22 mouse cellular contexts compared by ENCODE assay signal in the genomic region with DNA sequence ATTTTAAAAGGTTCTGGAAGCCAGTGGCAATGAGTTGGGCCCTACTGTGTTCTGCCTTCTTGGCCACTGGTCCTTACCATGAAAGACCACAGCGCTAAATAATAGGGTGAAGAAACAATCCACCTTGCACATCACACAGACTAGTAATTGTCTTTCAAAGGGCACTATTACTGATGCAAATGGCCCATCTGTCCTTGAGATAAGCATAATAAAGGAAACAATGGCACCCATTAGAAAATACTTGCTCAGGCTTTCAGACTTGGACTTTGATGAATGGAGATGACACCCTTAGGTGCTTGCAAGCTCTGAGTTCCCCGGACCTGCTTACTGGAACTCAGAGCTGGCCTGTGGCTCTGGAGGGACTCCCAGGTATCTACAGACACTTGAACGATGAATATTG.
A peak's percentile ranks its signal among the peaks of the same experiment; 100 is the strongest.
DNase-seq lines count a peak whose midpoint lies in the region; ATAC-seq and TF ChIP-seq lines count a peak whose summit lies in the region.
"Had no signal": no experiment of that assay in that cellular context is flagged by ENCODE, and none has a peak within 500 bp of the region (broad histone marks: within the 10 kb centered on the region; RNA-seq: fewer than 3 reads in every experiment).

No protein-coding gene starts in this region.

- in situ Hi-C loops in ES-E14 (cut with MboI; ENCODE audit: low sequenced_read_pairs in 2 of 2, unreplicated experiment in 2 of 2) = no loop called here

- 0 out of 2 replicates have a peak, but pooled peaks have one; percentile 8 for TF ChIP-seq EP300 in ES-Bruce4 (IDR thresholded peaks at IDR 0.05; ENCODE audit: insufficient read depth, low read depth, low read length)

- no peak for ATAC-seq in hindbrain, embryonic 12.5 days (ENCODE audit: low FRiP score)
- ATAC-seq: activated CD4-positive, CD25-positive, alpha-beta regulatory T cell, adult 4 months; CD4-positive, CD25-positive, alpha-beta regulatory T cell, adult 4 months; forebrain, embryonic 13.5 days; forebrain, embryonic 15.5 days; forebrain, postnatal 0 days had no signal

- DNase-seq in ES-E14 (ENCODE audit: low read depth, low spot score) = peak; percentile 88
- peak; percentile 28 for DNase-seq in WW6 (ENCODE audit: low read depth, low spot score)
- DNase-seq in right cerebral cortex, adult 2 months (ENCODE audit: low spot score in 2 of 2) = no peak
- DNase-seq in right cerebral cortex, postnatal 4 days = no peak
- DNase-seq: adrenal gland, postnatal 10 days; adrenal gland, postnatal 25 days; B cell, adult 2 months; cerebellum, adult 11-12 months; cerebellum, adult 2 months; cerebellum, adult 9-10 months; cerebellum, postnatal 10 days; cerebellum, postnatal 25 days; forebrain, postnatal 0 days had no signal

- 50% methylated on average over 3 of the region's 3 CpGs for WGBS in hindbrain, embryonic 12.5 days

- H3K36me3 ChIP-seq in ES-Bruce4 (ENCODE audit: control insufficient read depth, insufficient read depth, low read length, poor library complexity, severe bottlenecking) (no peaks in the 10 kb centered on the region), ES-E14 (ENCODE audit: control insufficient read depth, insufficient read depth, low read length, poor library complexity, severe bottlenecking) (no peaks in the 10 kb centered on the region)
- H3K36me3 ChIP-seq in hindbrain, embryonic 12.5 days = peaks cover 3% of the 10 kb centered on the region; the same call in 1 of the 2 replicates
- H3K36me3 ChIP-seq: embryonic facial prominence, embryonic 10.5 days; embryonic facial prominence, embryonic 12.5 days; forebrain, embryonic 15.5 days had no signal

- H3K9me3 ChIP-seq in ES-Bruce4 (replicated peaks; ENCODE audit: control insufficient read depth, insufficient read depth, low read length, poor library complexity, severe bottlenecking) = no peaks in the 10 kb centered on the region
- H3K9me3 ChIP-seq in ES-E14 (ENCODE audit: control insufficient read depth, insufficient read depth, low read depth, low read length) = no peaks in the 10 kb centered on the region
- H3K9me3 ChIP-seq in hindbrain, embryonic 12.5 days (replicated peaks) = no peaks in the 10 kb centered on the region
- H3K9me3 ChIP-seq: embryonic facial prominence, embryonic 10.5 days; embryonic facial prominence, embryonic 12.5 days; forebrain, embryonic 13.5 days; forebrain, embryonic 15.5 days had no signal

- TF ChIP-seq POLR2A in ES-Bruce4 (IDR thresholded peaks at IDR 0.05; ENCODE audit: insufficient read depth, low read length) = no peak

- peaks cover 1% of the 10 kb centered on the region; the same call in 1 of the 2 replicates for H3K27me3 ChIP-seq in ES-Bruce4 (ENCODE audit: control insufficient read depth, insufficient read depth, low read length, poor library complexity, severe bottlenecking)
- peaks cover 31% of the 10 kb centered on the region for H3K27me3 ChIP-seq in hindbrain, embryonic 12.5 days
- H3K27me3 ChIP-seq: CH12.LX; embryonic facial prominence, embryonic 12.5 days had no signal

- H3K27ac ChIP-seq in ES-Bruce4 (ENCODE audit: insufficient read depth, low read length) (no peak overlapping the region), ES-E14 (ENCODE audit: insufficient read depth, low read depth, low read length, poor library complexity, severe bottlenecking) (no peak overlapping the region)
- H3K27ac ChIP-seq in hindbrain, embryonic 12.5 days = no peak overlapping the region
- H3K27ac ChIP-seq: embryonic facial prominence, embryonic 10.5 days; embryonic facial prominence, embryonic 12.5 days; forebrain, embryonic 13.5 days; forebrain, embryonic 15.5 days had no signal

- H3K4me2 ChIP-seq in hindbrain, embryonic 12.5 days (replicated peaks) = no peak overlapping the region
- H3K4me2 ChIP-seq: embryonic facial prominence, embryonic 12.5 days; forebrain, embryonic 13.5 days; forebrain, embryonic 15.5 days had no signal

- H3K9ac ChIP-seq in ES-Bruce4 (ENCODE audit: low read depth, poor library complexity, severe bottlenecking) = no peak overlapping the region
- H3K9ac ChIP-seq in ES-E14 (ENCODE audit: insufficient read depth, low read depth, low read length, poor library complexity, severe bottlenecking) = no peak overlapping the region
- no peak overlapping the region for H3K9ac ChIP-seq in hindbrain, embryonic 12.5 days
- H3K9ac ChIP-seq: embryonic facial prominence, embryonic 12.5 days; forebrain, embryonic 13.5 days; forebrain, embryonic 15.5 days; forebrain, postnatal 0 days had no signal

- H3K4me1 ChIP-seq in ES-Bruce4 (ENCODE audit: control insufficient read depth, insufficient read depth, low read length) (no peaks in the 10 kb centered on the region), ES-E14 (ENCODE audit: control insufficient read depth in 2 of 2, insufficient read depth in 2 of 2, low read length in 2 of 2, poor library complexity in 1 of 2) (no peaks in the 10 kb centered on the region; a peak in 1 of 4 replicates)
- no peaks in the 10 kb centered on the region for H3K4me1 ChIP-seq in hindbrain, embryonic 12.5 days
- H3K4me1 ChIP-seq: embryonic facial prominence, embryonic 12.5 days had no signal

- H3K4me3 ChIP-seq in ES-Bruce4 (ENCODE audit: low read depth, low read length) (no peak overlapping the region), ES-E14 (ENCODE audit: insufficient read depth in 1 of 2, low read depth in 1 of 2, low read length in 2 of 2, poor library complexity in 1 of 2, severe bottlenecking in 1 of 2) (no peak overlapping the region)
- H3K4me3 ChIP-seq in hindbrain, embryonic 12.5 days = no peak overlapping the region
- H3K4me3 ChIP-seq: embryonic facial prominence, embryonic 10.5 days; embryonic facial prominence, embryonic 12.5 days; forebrain, embryonic 13.5 days; forebrain, embryonic 15.5 days had no signal

- no peak for TF ChIP-seq CTCF in ES-Bruce4 (IDR thresholded peaks at IDR 0.05; ENCODE audit: low read depth, low read length)

TF ChIP-seq in ES-E14, 5 proteins besides CTCF, POLR2A, EP300 and RAD21:
- TF ChIP-seq HCFC1 (IDR thresholded peaks at IDR 0.05; ENCODE audit: borderline replicate concordance, insufficient read depth, low read length) (no peak), CHD2 (IDR thresholded peaks at IDR 0.05; ENCODE audit: low read depth, low read length) (no peak), MAFK (IDR thresholded peaks at IDR 0.05; ENCODE audit: insufficient read depth, low read depth, low read length) (no peak)
TF ChIP-seq in ES-E14: peak in this region for 0.

Comparison
In these comparisons a context has a peak if more than half of its experiments do, and no peak if none do; other contexts are left out.
1. DNase-seq: peak in ES-E14 (single experiment) and WW6 (single experiment); none in right cerebral cortex, adult 2 months (0 of 2) and right cerebral cortex, postnatal 4 days (single experiment).